Mouse (Mus musculus) common myeloid progenitor, adult 5-6 weeks (primary cell): Measurements from ENCODE around the gene Sec14l1. TPM values are rescaled to one million over a fixed set of nuclear protein-coding genes. Genes with fewer than 3 reads are reported as not detected.

ENCODE experiments used
- ATAC-seq: replicated peaks from 2 replicates; pipeline ENCODE4 v1.8.0; 2016; ENCODE audit warnings: low read depth, mild to moderate bottlenecking, moderate TSS enrichment, inconsistent platforms; ENCODE audit not compliant: poor library complexity, severe bottlenecking
- total RNA-seq: library from RNA; stranded (forward); fragments of 200-1000, 187-1606 nt; gene quantifications from 2 replicates; pipeline ENCODE4 v1.2.3, GENCODE M21; 2017

The Sec14l1 gene
- total RNA-seq, 1 experiment from 2014 or later = 13.0 TPM

- peak; percentile 50 for ATAC-seq
These were observed 27.8 kb upstream of the Sec14l1 start for GRCm38 (mm10) chr11:117087036-117087799.

DNA sequence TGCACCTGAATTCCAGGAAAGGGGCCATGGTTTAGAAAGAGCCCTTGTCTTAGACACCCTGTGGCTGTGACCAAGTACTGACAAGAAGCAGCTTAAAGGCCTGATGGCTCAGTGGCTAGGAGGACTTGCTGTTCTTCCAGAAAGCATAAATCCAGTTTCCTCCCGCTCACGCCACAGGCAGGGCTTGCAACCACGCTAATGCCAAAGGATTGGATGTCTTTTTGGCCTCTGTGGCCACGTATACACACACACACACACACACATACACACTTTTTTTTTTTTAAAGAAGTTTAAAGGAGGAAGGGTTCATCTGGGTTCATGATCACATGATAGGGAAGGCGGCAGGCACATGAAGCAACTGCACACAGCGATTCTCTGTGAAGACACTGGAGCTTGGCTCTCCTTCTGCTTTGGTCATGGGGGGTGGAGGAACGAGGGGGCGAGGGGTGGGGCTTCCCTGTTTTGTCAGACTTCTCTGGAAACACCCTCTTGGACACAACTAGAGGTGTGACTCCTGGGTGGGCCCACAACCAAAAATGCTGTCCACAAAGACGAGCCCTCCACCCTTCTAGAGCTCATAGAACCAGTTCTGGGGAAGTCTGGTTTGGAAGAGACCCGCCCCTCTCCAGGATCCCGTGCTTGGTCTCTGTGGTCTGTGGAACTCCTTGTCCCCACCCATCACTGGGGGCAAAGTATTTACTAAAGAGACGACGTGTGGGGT is 26.5 kb upstream of the Sec14l1 start:
- ATAC-seq = no peak

DNA sequence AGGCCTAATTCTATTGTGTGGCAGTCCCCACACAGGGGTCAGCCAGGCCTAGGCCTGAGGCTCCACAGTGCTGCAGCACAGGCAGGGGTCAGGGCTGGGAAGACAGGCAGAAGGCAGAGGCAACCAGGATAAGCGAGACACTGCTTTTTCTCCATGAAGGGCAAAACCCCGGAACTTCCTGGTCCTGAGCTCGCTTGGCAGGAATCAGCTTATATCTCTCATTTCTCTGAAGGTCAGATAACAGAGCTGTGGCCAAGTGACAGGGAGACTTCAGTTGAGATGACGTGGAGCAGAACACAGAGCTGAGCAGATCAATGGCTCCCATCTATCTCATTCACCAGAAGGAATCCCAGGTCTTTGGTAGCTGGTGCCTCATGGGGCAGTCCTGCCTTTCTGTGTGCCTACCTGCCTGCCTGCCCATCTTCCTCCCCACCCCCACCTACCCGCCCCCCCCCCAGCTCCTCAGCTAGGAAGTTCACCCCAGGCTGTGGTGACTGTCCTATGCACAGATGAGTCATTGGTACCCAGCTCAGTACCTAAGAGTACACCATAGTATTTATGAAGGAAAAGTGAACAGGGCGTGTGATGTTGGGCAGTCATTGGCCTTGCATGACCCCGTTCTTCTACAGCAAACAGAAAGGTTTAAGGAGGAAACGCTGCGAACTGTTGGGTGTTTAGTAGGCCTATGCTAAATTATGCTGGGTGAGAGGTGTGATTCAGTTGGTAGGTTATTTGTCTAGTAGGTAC is 25.1 kb upstream of the Sec14l1 start:
- no peak for ATAC-seq

DNA sequence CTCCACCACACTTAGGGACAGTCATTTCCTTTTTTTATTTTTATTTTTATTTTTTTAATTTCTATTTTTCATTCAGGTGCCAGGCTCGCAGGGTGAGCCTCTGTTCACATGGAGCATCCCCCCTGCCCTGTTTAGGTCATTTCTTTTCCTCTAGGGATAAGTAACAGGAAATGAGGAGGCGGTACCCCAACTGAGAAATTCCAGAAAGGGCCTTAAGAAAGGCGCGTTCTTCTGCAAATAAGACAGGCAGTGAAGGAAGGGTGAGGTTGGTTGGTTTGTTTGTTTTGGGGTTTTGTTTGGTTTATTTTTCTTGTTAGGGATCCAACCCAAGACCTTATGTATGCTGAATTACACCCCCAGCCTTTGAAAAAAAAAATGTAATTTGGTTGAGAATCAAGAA is 23.6 kb upstream of the Sec14l1 start:
- ATAC-seq = no peak

DNA sequence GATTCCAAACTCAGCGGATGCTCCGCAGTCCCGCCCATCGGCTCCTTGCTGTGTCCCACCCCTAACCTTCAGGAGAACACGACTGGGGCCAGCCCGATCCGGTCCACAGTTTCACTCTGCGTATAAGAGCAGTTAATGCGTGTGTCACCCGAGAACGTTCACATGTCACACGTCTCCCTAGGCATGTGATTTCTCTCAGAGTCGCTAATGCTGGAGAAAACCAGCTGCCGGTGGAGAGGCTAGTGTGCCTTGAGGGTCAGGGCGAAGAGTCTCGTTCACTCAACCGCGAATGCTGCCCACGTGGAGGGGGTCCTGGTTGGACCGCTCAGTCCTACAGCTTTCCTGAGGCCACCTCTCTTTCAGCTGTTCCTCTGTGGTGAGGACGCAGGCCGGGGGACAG is 23.1 kb upstream of the Sec14l1 start:
- no peak for ATAC-seq

GRCm38 (mm10) chr11:117092711-117093110 is 22.3 kb upstream of the Sec14l1 start:
- ATAC-seq = no peak

- no peak for ATAC-seq
These were observed 20.9 kb upstream of the Sec14l1 start for GRCm38 (mm10) chr11:117093900-117094552.

GRCm38 (mm10) chr11:117094646-117095045 is 20.3 kb upstream of the Sec14l1 start:
- ATAC-seq = no peak

GRCm38 (mm10) chr11:117097021-117097420 is 17.9 kb upstream of the Sec14l1 start:
- ATAC-seq = no peak

DNA sequence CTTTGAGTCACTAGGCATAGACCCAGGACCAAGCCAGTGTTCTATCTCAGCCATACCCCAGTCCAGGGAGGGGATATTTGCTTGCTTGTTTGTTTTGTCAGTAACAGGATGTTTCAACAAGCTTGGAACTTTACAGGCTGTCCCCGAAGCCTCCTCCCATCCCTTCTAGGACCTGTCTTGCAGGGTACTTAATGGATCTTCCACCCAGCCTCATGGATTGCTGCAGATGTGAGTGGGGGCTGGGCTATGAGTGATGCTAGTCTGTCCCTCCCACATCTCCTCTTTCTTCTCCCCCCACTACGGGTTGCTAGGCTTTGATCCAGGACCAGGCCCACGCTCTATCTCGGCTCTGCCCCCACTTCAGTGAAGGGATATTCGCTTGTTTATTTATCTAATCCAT is 16.8 kb upstream of the Sec14l1 start:
- ATAC-seq = no peak

DNA sequence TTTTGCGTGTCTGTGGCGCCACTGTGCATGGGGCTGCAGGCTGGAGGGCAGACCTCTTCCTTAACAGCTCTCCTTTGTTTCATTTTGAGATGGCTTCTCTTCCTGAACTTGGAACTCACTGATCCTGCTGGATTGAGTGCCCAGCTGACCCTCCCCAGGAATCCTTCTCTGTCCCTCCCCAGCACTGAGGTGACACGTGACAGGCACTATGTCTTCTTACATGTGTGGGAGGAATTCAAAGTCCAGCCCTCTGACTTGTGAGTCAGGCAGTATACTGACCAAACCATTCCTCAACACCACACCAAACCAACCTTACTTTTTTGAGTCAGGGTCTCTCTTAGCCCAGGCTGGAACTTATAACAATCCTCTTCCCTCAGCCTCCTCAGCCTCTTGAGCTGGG is 16.2 kb upstream of the Sec14l1 start:
- no peak for ATAC-seq

DNA sequence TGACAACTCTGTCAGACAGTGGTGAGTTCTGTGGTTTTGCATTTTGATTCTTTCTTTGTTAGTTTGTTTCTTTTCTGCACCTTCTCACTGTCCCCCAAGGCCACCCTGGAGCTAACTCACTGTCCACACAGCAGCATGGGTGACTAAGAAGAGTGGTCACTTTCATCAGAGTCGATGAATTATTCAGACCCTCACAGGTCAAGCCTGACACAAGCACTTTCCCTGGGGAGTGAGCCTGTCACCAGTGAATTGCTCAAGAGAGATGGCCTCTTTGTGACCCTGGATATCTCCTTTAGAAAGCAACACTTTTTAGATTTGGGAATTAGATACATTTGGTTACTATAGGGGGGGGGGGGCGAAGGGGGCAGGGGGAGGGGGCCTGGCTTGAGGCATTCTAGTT is 15.6 kb upstream of the Sec14l1 start:
- no peak for ATAC-seq

DNA sequence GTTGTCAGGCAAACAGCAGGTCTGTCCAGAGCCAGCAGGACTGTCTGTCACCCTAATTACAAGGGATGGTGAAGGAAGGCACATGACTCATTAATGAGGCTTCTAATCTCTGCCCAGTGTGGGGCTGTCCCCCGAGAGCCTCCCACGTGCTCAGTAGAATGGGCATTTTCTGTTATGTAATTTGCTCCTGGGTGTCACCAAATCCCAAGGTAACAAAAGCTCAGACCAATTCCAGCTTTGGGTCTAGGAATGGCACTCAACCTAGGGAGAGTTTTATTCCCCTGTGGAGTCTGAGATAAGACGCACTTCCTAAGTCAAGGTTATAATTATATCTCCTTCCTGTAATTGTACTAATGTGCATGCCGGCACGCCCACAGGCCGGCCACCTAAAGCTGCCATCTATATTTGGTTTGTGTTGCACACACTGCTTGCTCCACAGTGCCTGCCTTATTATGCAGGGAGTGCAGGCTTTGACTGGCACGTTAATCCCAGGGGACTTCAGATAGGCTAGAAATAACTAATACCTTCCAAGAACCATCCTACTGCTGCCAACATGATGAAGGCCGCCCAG is 13.5 kb upstream of the Sec14l1 start:
- no peak for ATAC-seq

GRCm38 (mm10) chr11:117101925-117102717 is 12.8 kb upstream of the Sec14l1 start:
- ATAC-seq = no peak

GRCm38 (mm10) chr11:117103523-117103922 is 11.4 kb upstream of the Sec14l1 start:
- no peak for ATAC-seq

DNA sequence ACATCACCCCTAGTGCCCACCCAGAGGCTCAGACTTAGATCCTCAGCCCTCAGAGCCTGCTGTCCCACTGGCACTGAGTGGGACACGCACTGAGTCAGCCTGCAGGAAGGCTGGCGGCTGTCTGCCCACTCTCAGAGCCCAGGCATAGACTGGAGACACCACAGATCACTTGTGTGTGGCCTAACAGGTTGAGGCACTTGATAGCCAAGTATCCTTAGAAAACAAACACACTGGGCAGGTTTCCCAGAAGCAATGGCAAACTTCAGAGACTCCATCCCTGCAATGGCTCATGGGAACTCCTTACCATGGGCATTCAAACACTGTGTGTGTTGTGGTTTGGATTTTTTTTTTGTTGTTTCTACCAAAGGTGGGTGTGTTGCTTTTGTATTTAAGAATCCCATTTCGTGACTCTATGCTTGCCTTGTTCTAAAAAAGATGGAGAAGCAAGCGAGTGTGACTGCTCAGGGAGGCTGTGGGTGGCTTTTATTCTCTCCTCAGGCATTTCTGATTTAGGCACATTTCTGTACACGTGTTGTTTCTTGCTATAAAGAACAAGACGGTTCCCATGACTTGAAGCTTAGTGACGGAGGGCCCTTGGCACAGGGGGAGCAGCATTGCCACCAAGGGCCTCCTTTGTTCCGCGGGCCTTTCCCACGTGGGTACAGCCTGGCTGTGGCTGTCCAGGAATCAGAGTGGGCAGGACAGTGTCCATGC is 10.8 kb upstream of the Sec14l1 start:
- ATAC-seq = no peak

- ATAC-seq = no peak
These were observed 9.7 kb upstream of the Sec14l1 start for GRCm38 (mm10) chr11:117105315-117105714.

- ATAC-seq = no peak
These were observed 9.1 kb upstream of the Sec14l1 start for GRCm38 (mm10) chr11:117105850-117106249.
